8 mouse cellular contexts compared by ENCODE assay signal in genomic region chr10:80141786-80142529, GRCm38 (mm10). TPM values are rescaled to one million over a fixed set of nuclear protein-coding genes. Genes with fewer than 3 reads are reported as not detected.
DNase-seq lines count a peak whose midpoint lies in the region; ATAC-seq lines count a peak whose summit lies in the region.

No protein-coding gene starts in this region.

- H3K27me3 ChIP-seq in hindbrain, embryonic 13.5 days, result 0 out of 2 replicates have a peak, but pooled peaks cover 2% of the 10 kb centered on the region

- peaks cover 78% of the 10 kb centered on the region for H3K4me1 ChIP-seq in hindbrain, embryonic 13.5 days (replicated peaks)

- H3K4me2 ChIP-seq in hindbrain, embryonic 13.5 days, result peak overlapping the region; percentile 83

- ATAC-seq in hindbrain, embryonic 13.5 days (ENCODE audit: low FRiP score), result peak; percentile 79

- peak overlapping the region; percentile 97 for H3K9ac ChIP-seq in hindbrain, embryonic 13.5 days

- peak; percentile 94 for DNase-seq in WW6 (ENCODE audit: low read depth, low spot score)
- peak; percentile 93 to 96 for DNase-seq in cerebellum, postnatal 25 days
- DNase-seq in frontal cortex, postnatal 14 days (ENCODE audit: low spot score in 2 of 2), result peak; percentile 89 to 90
- peak; percentile 92 to 93 for DNase-seq in layer of hippocampus, postnatal 36 days
- DNase-seq in lung, postnatal 36 days, result peak; percentile 99
- peak; percentile 97 for DNase-seq in retina, postnatal 7 days (ENCODE audit: low read depth, low spot score)
- DNase-seq in urinary bladder, adult 18-20 months (ENCODE audit: low spot score in 2 of 2), result peak; percentile 83 to 93

- peaks cover 33% of the 10 kb centered on the region for H3K36me3 ChIP-seq in hindbrain, embryonic 13.5 days

- peak overlapping the region; percentile 91 for H3K27ac ChIP-seq in hindbrain, embryonic 13.5 days

- 1% methylated on average over 42 of the region's 43 CpGs for WGBS in hindbrain, embryonic 13.5 days

- H3K4me3 ChIP-seq in hindbrain, embryonic 13.5 days, result peak overlapping the region; percentile 81

- H3K9me3 ChIP-seq in hindbrain, embryonic 13.5 days, result no peaks in the 10 kb centered on the region

RNA-seq across cellular contexts. Expression of gene Cbarp, which starts 1.3 kb away (rescaled TPM):
- 57.4 and 59.2 TPM in 2 replicates for polyA plus RNA-seq in hindbrain, embryonic 13.5 days (2015; fragmentation: Nextera tagmentation; extraction: Ambion mirVana)
- total RNA-seq in layer of hippocampus, postnatal 36 days (2021), result 100 to 1,000 TPM; 336 to 379 TPM

RNA-seq across cellular contexts. Expression of gene Atp5d, which starts 3.5 kb away (rescaled TPM):
- polyA plus RNA-seq in hindbrain, embryonic 13.5 days (2015; fragmentation: Nextera tagmentation; extraction: Ambion mirVana), result 434 and 449 TPM in 2 replicates
- total RNA-seq in layer of hippocampus, postnatal 36 days (2021), result 100 to 1,000 TPM; 324 to 369 TPM

RNA-seq across cellular contexts. Expression of gene Midn, which starts 6.1 kb away (rescaled TPM):
- polyA plus RNA-seq in hindbrain, embryonic 13.5 days (2015; fragmentation: Nextera tagmentation; extraction: Ambion mirVana), result 32.4 and 34.7 TPM in 2 replicates
- 10 to 100 TPM; 58.9 to 62.6 TPM for total RNA-seq in layer of hippocampus, postnatal 36 days (2021)

RNA-seq across cellular contexts. Expression of gene Cirbp, which starts 23.8 kb away (rescaled TPM):
- 364 and 409 TPM in 2 replicates for polyA plus RNA-seq in hindbrain, embryonic 13.5 days (2015; fragmentation: Nextera tagmentation; extraction: Ambion mirVana)
- total RNA-seq in layer of hippocampus, postnatal 36 days (2021), result 10 to 100 TPM; 58.5 to 63.4 TPM

RNA-seq across cellular contexts. Expression of gene Stk11, which starts 26.4 kb away (rescaled TPM):
- 16.3 and 18.2 TPM in 2 replicates for polyA plus RNA-seq in hindbrain, embryonic 13.5 days (2015; fragmentation: Nextera tagmentation; extraction: Ambion mirVana)
- total RNA-seq in layer of hippocampus, postnatal 36 days (2021), result 10 to 100 TPM; 93.3 to 95.9 TPM

Comparison
In these comparisons a context has a peak if more than half of its experiments do, and no peak if none do; other contexts are left out.
1. Peak in every context shown above with its lines: DNase-seq, ATAC-seq, H3K4me3 ChIP-seq and H3K27ac ChIP-seq.